Mouse (Mus musculus) WW6 (cell line): ENCODE results near the gene Gnai3.

Experiments used
- DNase-seq: peaks from one replicate; pipeline ENCODE4 v3.0.0-alpha.2; 2013; ENCODE audit warnings: low read depth, low spot score

Gene Gnai3

GRCm38 (mm10) chr3:108164091-108164490 is 18.1 kb upstream of the Gnai3 start:
- no peak for DNase-seq

GRCm38 (mm10) chr3:108158383-108159037 is 12.6 kb upstream of the Gnai3 start:
- DNase-seq, result no peak

GRCm38 (mm10) chr3:108154656-108155055 is 8.7 kb upstream of the Gnai3 start, which contains the start of gene Gpr61:
TSS of gene Gpr61 (minus strand) at chr3:108154882.
- DNase-seq, result no peak

- no peak for DNase-seq
Observed at GRCm38 (mm10) chr3:108152290-108152689, 6.3 kb upstream of the Gnai3 start.

GRCm38 (mm10) chr3:108147386-108148235 is 1.7 kb upstream of the Gnai3 start:
- peak; percentile 56 for DNase-seq

- no peak for DNase-seq
Observed at GRCm38 (mm10) chr3:108146671-108147070, 725 bp upstream of the Gnai3 start.

- DNase-seq, result no peak
Observed at GRCm38 (mm10) chr3:108140786-108141185, 5.2 kb downstream of the Gnai3 start.

- no peak for DNase-seq
Observed at GRCm38 (mm10) chr3:108139113-108139512, 6.8 kb downstream of the Gnai3 start.

- DNase-seq, result no peak
Observed at GRCm38 (mm10) chr3:108134701-108135100, 11.2 kb downstream of the Gnai3 start.

- no peak for DNase-seq
Observed at GRCm38 (mm10) chr3:108132484-108132883, 13.5 kb downstream of the Gnai3 start.

GRCm38 (mm10) chr3:108131821-108132220 is 14.1 kb downstream of the Gnai3 start:
- DNase-seq, result no peak

- DNase-seq, result no peak
Observed at GRCm38 (mm10) chr3:108131216-108131615, 14.7 kb downstream of the Gnai3 start.

- no peak for DNase-seq
Observed at GRCm38 (mm10) chr3:108129804-108130203, 16.1 kb downstream of the Gnai3 start.

- no peak for DNase-seq
Observed at GRCm38 (mm10) chr3:108129367-108129766, 16.6 kb downstream of the Gnai3 start.

- no peak for DNase-seq
Observed at GRCm38 (mm10) chr3:108128520-108128919, 17.4 kb downstream of the Gnai3 start.

GRCm38 (mm10) chr3:108126327-108126726 is 19.6 kb downstream of the Gnai3 start:
- DNase-seq, result no peak

GRCm38 (mm10) chr3:108124131-108124530 is 21.8 kb downstream of the Gnai3 start:
- no peak for DNase-seq

- no peak for DNase-seq
Observed at GRCm38 (mm10) chr3:108123242-108123641, 22.7 kb downstream of the Gnai3 start.

- DNase-seq, result no peak
Observed at GRCm38 (mm10) chr3:108121101-108121500, 24.8 kb downstream of the Gnai3 start.

GRCm38 (mm10) chr3:108117465-108117864 is 28.5 kb downstream of the Gnai3 start:
- DNase-seq, result no peak

- DNase-seq, result no peak
Observed at GRCm38 (mm10) chr3:108113591-108114289, 32.2 kb downstream of the Gnai3 start.

- DNase-seq, result no peak
Observed at GRCm38 (mm10) chr3:108112666-108113065, 33.3 kb downstream of the Gnai3 start.
